Comparison of ENCODE assay signal across 11 mouse cellular contexts in the genomic region with DNA sequence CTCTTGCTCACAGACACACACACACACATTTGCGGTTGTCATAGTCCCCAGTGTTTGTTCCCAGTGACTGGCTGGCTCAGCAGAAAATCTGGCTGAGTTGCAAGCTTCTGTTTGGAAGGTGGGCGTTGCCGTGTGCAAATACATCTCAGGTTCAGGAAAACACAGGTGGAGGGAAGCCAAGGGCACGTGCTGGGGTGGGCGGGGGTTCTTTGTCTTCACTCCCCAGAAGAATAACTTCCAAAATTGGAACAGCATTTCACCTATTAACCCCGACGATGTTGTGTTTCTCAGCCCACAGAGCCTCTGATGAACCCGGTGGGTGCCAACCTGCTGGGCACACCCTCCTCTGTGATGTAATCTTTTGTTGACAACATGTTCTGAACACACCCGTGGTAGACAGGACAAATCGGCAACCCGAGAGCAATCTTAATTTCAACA.
DNase-seq lines count a peak whose midpoint lies in the region; ATAC-seq lines count a peak whose summit lies in the region.
"Had no signal": no experiment of that assay in that cellular context is flagged by ENCODE, and none has a peak within 500 bp of the region (broad histone marks: within the 10 kb centered on the region; RNA-seq: fewer than 3 reads in every experiment).

No protein-coding gene starts in this region.

- no peak overlapping the region for H3K4me2 ChIP-seq in lung, embryonic 16.5 days (ENCODE audit: low read depth, low read length)
- H3K4me2 ChIP-seq: heart, embryonic 15.5 days; limb, embryonic 12.5 days had no signal

- no peak overlapping the region for H3K4me3 ChIP-seq in lung, embryonic 16.5 days (ENCODE audit: low read length)
- H3K4me3 ChIP-seq: heart, embryonic 15.5 days; limb, embryonic 12.5 days had no signal

- no peaks in the 10 kb centered on the region for H3K36me3 ChIP-seq in lung, embryonic 16.5 days (ENCODE audit: control insufficient read depth, insufficient read depth, low read length)
- H3K36me3 ChIP-seq: heart, embryonic 15.5 days; limb, embryonic 12.5 days had no signal

- peak; percentile 27; the same call in 1 of the 2 replicates for ATAC-seq in lung, embryonic 16.5 days (ENCODE audit: low read depth)
- ATAC-seq: Patski had no signal

- no peaks in the 10 kb centered on the region for H3K9me3 ChIP-seq in lung, embryonic 16.5 days (ENCODE audit: control insufficient read depth, low read length)
- H3K9me3 ChIP-seq: heart, embryonic 15.5 days; limb, embryonic 12.5 days had no signal

- H3K27ac ChIP-seq in lung, embryonic 16.5 days (ENCODE audit: low read length) = no peak overlapping the region
- H3K27ac ChIP-seq: limb, embryonic 12.5 days had no signal

- 46% methylated on average over 11 of the region's 11 CpGs for WGBS in lung, embryonic 16.5 days

- peak; percentile 12 for DNase-seq in adrenal gland, postnatal 10 days
- no peak for DNase-seq in adrenal gland, adult 8-10 months
- peak; percentile 38 to 42 for DNase-seq in urinary bladder, adult 18-20 months (ENCODE audit: low spot score in 2 of 2)
- no peak for DNase-seq in urinary bladder, postnatal 25 days (ENCODE audit: low spot score)
- peak; percentile 58 for DNase-seq in yolk sac, embryonic 10.5 days (ENCODE audit: low spot score)
- no peak for DNase-seq in cerebellum, postnatal 4 days (ENCODE audit: low spot score in 2 of 2)
- DNase-seq in left cerebral cortex, adult 18-20 months (ENCODE audit: low spot score in 2 of 2) = no peak

- H3K4me1 ChIP-seq in lung, embryonic 16.5 days (replicated peaks; ENCODE audit: control insufficient read depth, insufficient read depth, low read length) = peaks cover 29% of the 10 kb centered on the region

- H3K9ac ChIP-seq in lung, embryonic 16.5 days (ENCODE audit: low read length) = no peak overlapping the region
- H3K9ac ChIP-seq: heart, embryonic 15.5 days; limb, embryonic 12.5 days had no signal

- no peaks in the 10 kb centered on the region for H3K27me3 ChIP-seq in lung, embryonic 16.5 days (ENCODE audit: control insufficient read depth, insufficient read depth, low read depth, low read length)
- H3K27me3 ChIP-seq: heart, embryonic 15.5 days; limb, embryonic 12.5 days; Patski had no signal

Comparison
In these comparisons a context has a peak if more than half of its experiments do, and no peak if none do; other contexts are left out.
1. DNase-seq: peak in adrenal gland, postnatal 10 days (single experiment), urinary bladder, adult 18-20 months (2 of 2) and yolk sac, embryonic 10.5 days (single experiment); none in adrenal gland, adult 8-10 months (single experiment), urinary bladder, postnatal 25 days (single experiment), cerebellum, postnatal 4 days (0 of 2) and left cerebral cortex, adult 18-20 months (0 of 2).